Mouse (Mus musculus): ENCODE results near the gene Vldlr. TPM values are rescaled to one million over a fixed set of nuclear protein-coding genes. Genes with fewer than 3 reads are reported as not detected.

The Vldlr gene
- polyA plus RNA-seq, 1 experiment, result 0.21 TPM

DNA sequence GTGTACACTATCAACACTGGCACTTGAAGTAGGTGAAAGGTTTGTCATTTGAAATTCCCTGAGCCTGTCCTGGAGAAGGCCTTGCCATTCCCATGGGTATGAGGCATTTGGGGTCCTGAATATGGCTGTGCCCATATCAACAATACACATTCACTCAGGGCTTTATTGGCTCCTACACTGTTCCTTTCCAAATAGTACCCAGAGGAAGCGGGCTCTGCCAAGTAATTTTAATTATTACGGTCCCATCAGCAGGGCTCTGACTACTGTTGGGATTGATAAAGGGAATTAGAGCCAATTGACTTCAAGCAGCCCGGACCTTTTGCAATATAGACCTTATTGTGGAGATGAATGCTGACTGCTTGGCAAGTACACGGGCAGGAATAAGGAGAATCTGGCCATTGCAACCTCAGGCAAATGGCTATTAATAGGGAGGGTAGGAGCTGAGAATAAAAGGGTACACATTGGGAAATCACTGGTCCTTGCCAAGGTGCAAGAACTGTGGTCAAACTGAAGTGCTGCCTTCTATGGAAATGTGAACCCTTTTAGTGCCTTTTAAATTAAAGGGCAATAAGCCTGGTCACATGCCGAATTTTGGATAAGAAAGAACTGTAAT is 38.0 kb upstream of the Vldlr start:
- Histone ChIP-seq H3K79me3 (ENCODE audit: low read depth) (no peaks in the 10 kb centered on the region), H3K27me3 (ENCODE audit: control insufficient read depth, insufficient read depth, insufficient read length) (no peaks in the 10 kb centered on the region), H3K4me3 (ENCODE audit: insufficient read depth, poor library complexity, severe bottlenecking) (no peak overlapping the region), H3K36me3 (ENCODE audit: control insufficient read depth, insufficient read depth) (no peaks in the 10 kb centered on the region), H3K79me2 (ENCODE audit: control insufficient read depth, insufficient read depth) (no peaks in the 10 kb centered on the region), H3ac (ENCODE audit: control insufficient read depth, insufficient read length, low read depth) (no peak overlapping the region)
- no peak for TF ChIP-seq MYOD1 (IDR thresholded peaks at IDR 0.05; ENCODE audit: control insufficient read depth, insufficient read length, low read depth)
- TF ChIP-seq MYOG (IDR thresholded peaks at IDR 0.05; ENCODE audit: control insufficient read depth, extremely low read depth, insufficient read length), result no peak
- TF ChIP-seq CEBPB (IDR thresholded peaks at IDR 0.05; ENCODE audit: low read depth), result no peak
- TF ChIP-seq MAX (IDR thresholded peaks at IDR 0.05), result no peak
- no peak for TF ChIP-seq USF1 (IDR thresholded peaks at IDR 0.05; ENCODE audit: low read depth)
- TF ChIP-seq CTCF (IDR thresholded peaks at IDR 0.05; ENCODE audit: control insufficient read depth, insufficient read depth, insufficient read length), result no peak
- no peak for TF ChIP-seq FOSL1 (IDR thresholded peaks at IDR 0.05; ENCODE audit: insufficient read depth, low read length, poor library complexity, severe bottlenecking)

GRCm38 (mm10) chr19:27180351-27181122 is 35.7 kb upstream of the Vldlr start:
- Histone ChIP-seq H3K27me3 (ENCODE audit: control insufficient read depth, insufficient read depth, insufficient read length) (no peaks in the 10 kb centered on the region), H3K36me3 (ENCODE audit: control insufficient read depth, insufficient read depth) (no peaks in the 10 kb centered on the region), H3K4me3 (ENCODE audit: insufficient read depth, poor library complexity, severe bottlenecking) (no peak overlapping the region), H3K79me2 (ENCODE audit: control insufficient read depth, insufficient read depth) (no peaks in the 10 kb centered on the region), H3ac (ENCODE audit: control insufficient read depth, insufficient read length, low read depth) (no peak overlapping the region), H3K79me3 (ENCODE audit: low read depth) (no peaks in the 10 kb centered on the region)
- no peak for TF ChIP-seq FOSL1 (IDR thresholded peaks at IDR 0.05; ENCODE audit: insufficient read depth, low read length, poor library complexity, severe bottlenecking)
- no peak for TF ChIP-seq MYOD1 (IDR thresholded peaks at IDR 0.05; ENCODE audit: control insufficient read depth, insufficient read length, low read depth)
- TF ChIP-seq CEBPB (IDR thresholded peaks at IDR 0.05; ENCODE audit: low read depth), result no peak
- no peak for TF ChIP-seq MYOG (IDR thresholded peaks at IDR 0.05; ENCODE audit: control insufficient read depth, extremely low read depth, insufficient read length)
- no peak for TF ChIP-seq USF1 (IDR thresholded peaks at IDR 0.05; ENCODE audit: low read depth)
- no peak for TF ChIP-seq CTCF (IDR thresholded peaks at IDR 0.05; ENCODE audit: control insufficient read depth, insufficient read depth, insufficient read length)
- TF ChIP-seq MAX (IDR thresholded peaks at IDR 0.05), result no peak

- TF ChIP-seq USF1 (IDR thresholded peaks at IDR 0.05; ENCODE audit: low read depth), result no peak
- TF ChIP-seq FOSL1 (IDR thresholded peaks at IDR 0.05; ENCODE audit: insufficient read depth, low read length, poor library complexity, severe bottlenecking), result no peak
- TF ChIP-seq CEBPB (IDR thresholded peaks at IDR 0.05; ENCODE audit: low read depth), result no peak
- no peak for TF ChIP-seq MAX (IDR thresholded peaks at IDR 0.05)
- TF ChIP-seq CTCF (IDR thresholded peaks at IDR 0.05; ENCODE audit: control insufficient read depth, insufficient read depth, insufficient read length), result no peak
- TF ChIP-seq MYOD1 (IDR thresholded peaks at IDR 0.05; ENCODE audit: control insufficient read depth, insufficient read length, low read depth), result no peak
- no peak for TF ChIP-seq MYOG (IDR thresholded peaks at IDR 0.05; ENCODE audit: control insufficient read depth, extremely low read depth, insufficient read length)
- Histone ChIP-seq H3K36me3 (ENCODE audit: control insufficient read depth, insufficient read depth) (no peaks in the 10 kb centered on the region), H3K79me3 (ENCODE audit: low read depth) (no peaks in the 10 kb centered on the region), H3K79me2 (ENCODE audit: control insufficient read depth, insufficient read depth) (no peaks in the 10 kb centered on the region), H3ac (ENCODE audit: control insufficient read depth, insufficient read length, low read depth) (no peak overlapping the region), H3K4me3 (ENCODE audit: insufficient read depth, poor library complexity, severe bottlenecking) (no peak overlapping the region), H3K27me3 (ENCODE audit: control insufficient read depth, insufficient read depth, insufficient read length) (no peaks in the 10 kb centered on the region)
Measured at GRCm38 (mm10) chr19:27183511-27183910, 32.8 kb upstream of the Vldlr start.

GRCm38 (mm10) chr19:27203711-27204238 is 12.5 kb upstream of the Vldlr start:
- Histone ChIP-seq H3K36me3 (ENCODE audit: control insufficient read depth, insufficient read depth) (no peaks in the 10 kb centered on the region), H3K4me3 (ENCODE audit: insufficient read depth, poor library complexity, severe bottlenecking) (no peak overlapping the region), H3K79me2 (ENCODE audit: control insufficient read depth, insufficient read depth) (no peaks in the 10 kb centered on the region), H3K27me3 (ENCODE audit: control insufficient read depth, insufficient read depth, insufficient read length) (no peaks in the 10 kb centered on the region), H3ac (ENCODE audit: control insufficient read depth, insufficient read length, low read depth) (no peak overlapping the region), H3K79me3 (ENCODE audit: low read depth) (no peaks in the 10 kb centered on the region)
- TF ChIP-seq CEBPB (IDR thresholded peaks at IDR 0.05; ENCODE audit: low read depth) (no peak), MYOD1 (IDR thresholded peaks at IDR 0.05; ENCODE audit: control insufficient read depth, insufficient read length, low read depth) (no peak), MYOG (IDR thresholded peaks at IDR 0.05; ENCODE audit: control insufficient read depth, extremely low read depth, insufficient read length) (no peak), USF1 (IDR thresholded peaks at IDR 0.05; ENCODE audit: low read depth) (no peak), FOSL1 (IDR thresholded peaks at IDR 0.05; ENCODE audit: insufficient read depth, low read length, poor library complexity, severe bottlenecking) (no peak), CTCF (IDR thresholded peaks at IDR 0.05; ENCODE audit: control insufficient read depth, insufficient read depth, insufficient read length) (no peak), MAX (IDR thresholded peaks at IDR 0.05) (no peak)

GRCm38 (mm10) chr19:27210991-27211390 is 5.3 kb upstream of the Vldlr start:
- no peak for TF ChIP-seq FOSL1 (IDR thresholded peaks at IDR 0.05; ENCODE audit: insufficient read depth, low read length, poor library complexity, severe bottlenecking)
- TF ChIP-seq MYOD1 (IDR thresholded peaks at IDR 0.05; ENCODE audit: control insufficient read depth, insufficient read length, low read depth), result no peak
- TF ChIP-seq CTCF (IDR thresholded peaks at IDR 0.05; ENCODE audit: control insufficient read depth, insufficient read depth, insufficient read length), result no peak
- no peak for TF ChIP-seq USF1 (IDR thresholded peaks at IDR 0.05; ENCODE audit: low read depth)
- TF ChIP-seq CEBPB (IDR thresholded peaks at IDR 0.05; ENCODE audit: low read depth), result no peak
- TF ChIP-seq MAX (IDR thresholded peaks at IDR 0.05), result no peak
- no peak for TF ChIP-seq MYOG (IDR thresholded peaks at IDR 0.05; ENCODE audit: control insufficient read depth, extremely low read depth, insufficient read length)

More at GRCm38 (mm10) chr19:27210991-27211390, 5.3 kb upstream of the Vldlr start:
- H3K27me3 ChIP-seq (ENCODE audit: control insufficient read depth, insufficient read depth, insufficient read length), result no peaks in the 10 kb centered on the region
- H3K79me2 ChIP-seq (ENCODE audit: control insufficient read depth, insufficient read depth), result no peaks in the 10 kb centered on the region
- no peaks in the 10 kb centered on the region for H3K36me3 ChIP-seq (ENCODE audit: control insufficient read depth, insufficient read depth)
- H3ac ChIP-seq (ENCODE audit: control insufficient read depth, insufficient read length, low read depth), result no peak overlapping the region
- H3K79me3 ChIP-seq (ENCODE audit: low read depth), result no peaks in the 10 kb centered on the region
- no peak overlapping the region for H3K4me3 ChIP-seq (ENCODE audit: insufficient read depth, poor library complexity, severe bottlenecking)

Measured in C2C12 (cell line).